1 mouse cellular context compared by ENCODE assay signal in genomic region chr6:148830748-148831727, GRCm38 (mm10).
A peak's percentile ranks its signal among the peaks of the same experiment; 100 is the strongest.
TF ChIP-seq lines count a peak whose summit lies in the region.

TSS of gene Ipo8 (minus strand) at chr6:148831467.

TF ChIP-seq in CH12.LX, 34 proteins besides CTCF, POLR2A, EP300 and RAD21 (continued from another document):
- TF ChIP-seq MYC (IDR thresholded peaks at IDR 0.05; ENCODE audit: low read depth, low read length) (peak; percentile 57; the same call in 1 of the 2 replicates), USF1 (IDR thresholded peaks at IDR 0.05; ENCODE audit: low read depth, low read length) (no peak), ELF1 (IDR thresholded peaks at IDR 0.05; ENCODE audit: low read depth, low read length) (peak; percentile 89), HCFC1 (IDR thresholded peaks at IDR 0.05; ENCODE audit: low read depth, low read length) (peak; percentile 88), MEF2A (IDR thresholded peaks at IDR 0.05; ENCODE audit: borderline replicate concordance, low read depth, low read length) (no peak), UBTF (IDR thresholded peaks at IDR 0.05; ENCODE audit: low read depth, low read length) (no peak), IRF4 (IDR thresholded peaks at IDR 0.05; ENCODE audit: low read depth, low read length) (peak; percentile 26; the same call in 1 of the 2 replicates), CHD2 (IDR thresholded peaks at IDR 0.05; ENCODE audit: low read length) (no peak), MXI1 (IDR thresholded peaks at IDR 0.05; ENCODE audit: low read depth, low read length) (peak; percentile 69; the same call in 1 of the 2 replicates), ZKSCAN1 (IDR thresholded peaks at IDR 0.05; ENCODE audit: borderline replicate concordance, low read depth, low read length) (no peak), JUN (IDR thresholded peaks at IDR 0.05; ENCODE audit: insufficient read depth, low read depth, low read length) (no peak), TCF12 (IDR thresholded peaks at IDR 0.05; ENCODE audit: low read depth, low read length) (peak; percentile 85)
